Mouse (Mus musculus): ENCODE results near the gene Ppm1h. TPM values are rescaled to one million over a fixed set of nuclear protein-coding genes. Genes with fewer than 3 reads are reported as not detected.

Ppm1h gene
- polyA plus RNA-seq, 1 experiment from 2014 or later: 7.6 TPM

GRCm38 (mm10) chr10:122760469-122761307, 82.1 kb downstream of the Ppm1h start:
- Histone ChIP-seq H3K27me3 (no peaks in the 10 kb centered on the region), H3K4me1 (peaks cover 20% of the 10 kb centered on the region), H3K27ac (no peak overlapping the region), H3K9ac (no peak overlapping the region), H3K4me3 (no peak overlapping the region), H3K9me3 (no peaks in the 10 kb centered on the region), H3K36me3 (no peaks in the 10 kb centered on the region), H3K4me2 (no peak overlapping the region)
- WGBS: 63% methylated on average over 7 of the region's 7 CpGs
- ATAC-seq (ENCODE audit: borderline replicate concordance, extremely low read depth, low FRiP score, low TSS enrichment): no peak

GRCm38 (mm10) chr10:122762772-122763511, 84.4 kb downstream of the Ppm1h start:
- H3K4me1 ChIP-seq: peaks cover 21% of the 10 kb centered on the region
- H3K9ac ChIP-seq: no peak overlapping the region
- H3K27me3 ChIP-seq: no peaks in the 10 kb centered on the region
- H3K27ac ChIP-seq: peak overlapping the region; percentile 54
- no peak overlapping the region for H3K4me3 ChIP-seq
- no peaks in the 10 kb centered on the region for H3K36me3 ChIP-seq
- no peaks in the 10 kb centered on the region for H3K9me3 ChIP-seq
- 67% methylated on average over 6 of the region's 6 CpGs for WGBS
- ATAC-seq (ENCODE audit: borderline replicate concordance, extremely low read depth, low FRiP score, low TSS enrichment): peak; percentile 72
- H3K4me2 ChIP-seq: no peak overlapping the region

GRCm38 (mm10) chr10:122763596-122763995, 85.0 kb downstream of the Ppm1h start:
- Histone ChIP-seq H3K9ac (no peak overlapping the region), H3K4me1 (peaks cover 27% of the 10 kb centered on the region), H3K27ac (peak overlapping the region; percentile 54), H3K9me3 (no peaks in the 10 kb centered on the region), H3K36me3 (no peaks in the 10 kb centered on the region), H3K4me2 (no peak overlapping the region), H3K27me3 (no peaks in the 10 kb centered on the region), H3K4me3 (no peak overlapping the region)
- 77% methylated on average over 1 of the region's 1 CpGs for WGBS
- ATAC-seq (ENCODE audit: borderline replicate concordance, extremely low read depth, low FRiP score, low TSS enrichment): no peak

- Histone ChIP-seq H3K27ac (peak overlapping the region; percentile 1; the same call in 1 of the 2 replicates), H3K9me3 (no peaks in the 10 kb centered on the region)
- ATAC-seq (ENCODE audit: borderline replicate concordance, extremely low read depth, low FRiP score, low TSS enrichment): no peak
These were observed 86.1 kb downstream of the Ppm1h start for GRCm38 (mm10) chr10:122764653-122765052.

GRCm38 (mm10) chr10:122765521-122765920, 87.0 kb downstream of the Ppm1h start:
- no peak overlapping the region for H3K9ac ChIP-seq
- no peaks in the 10 kb centered on the region for H3K9me3 ChIP-seq
- H3K27me3 ChIP-seq: no peaks in the 10 kb centered on the region
- H3K4me1 ChIP-seq: peaks cover 25% of the 10 kb centered on the region
- 22% methylated on average over 4 of the region's 4 CpGs for WGBS
- no peak overlapping the region for H3K4me2 ChIP-seq
- no peak for ATAC-seq (ENCODE audit: borderline replicate concordance, extremely low read depth, low FRiP score, low TSS enrichment)
- no peak overlapping the region for H3K4me3 ChIP-seq
- no peaks in the 10 kb centered on the region for H3K36me3 ChIP-seq
- H3K27ac ChIP-seq: no peak overlapping the region

More at GRCm38 (mm10) chr10:122764653-122765052, 86.1 kb downstream of the Ppm1h start:
- Histone ChIP-seq H3K4me2 (no peak overlapping the region), H3K27me3 (no peaks in the 10 kb centered on the region), H3K9ac (no peak overlapping the region), H3K4me3 (no peak overlapping the region), H3K4me1 (peaks cover 27% of the 10 kb centered on the region), H3K36me3 (no peaks in the 10 kb centered on the region)
- 47% methylated on average over 7 of the region's 7 CpGs for WGBS

GRCm38 (mm10) chr10:122765992-122766391, 87.4 kb downstream of the Ppm1h start:
- H3K4me2 ChIP-seq: no peak overlapping the region
- H3K9me3 ChIP-seq: no peaks in the 10 kb centered on the region
- ATAC-seq (ENCODE audit: borderline replicate concordance, extremely low read depth, low FRiP score, low TSS enrichment): no peak
- H3K27me3 ChIP-seq: no peaks in the 10 kb centered on the region
- no peak overlapping the region for H3K9ac ChIP-seq
- WGBS: 22% methylated on average over 8 of the region's 8 CpGs
- H3K4me1 ChIP-seq: peaks cover 20% of the 10 kb centered on the region
- no peaks in the 10 kb centered on the region for H3K36me3 ChIP-seq
- H3K27ac ChIP-seq: 0 out of 2 replicates have a peak overlapping the region, but pooled peaks have one; percentile 19
- H3K4me3 ChIP-seq: no peak overlapping the region

- Histone ChIP-seq H3K4me2 (no peak overlapping the region), H3K4me1 (peaks cover 14% of the 10 kb centered on the region), H3K27me3 (no peaks in the 10 kb centered on the region), H3K27ac (no peak overlapping the region), H3K4me3 (no peak overlapping the region), H3K36me3 (no peaks in the 10 kb centered on the region), H3K9me3 (no peaks in the 10 kb centered on the region), H3K9ac (no peak overlapping the region)
- ATAC-seq (ENCODE audit: borderline replicate concordance, extremely low read depth, low FRiP score, low TSS enrichment): no peak
- WGBS: 49% methylated on average over 13 of the region's 13 CpGs
These were observed 89.8 kb downstream of the Ppm1h start for GRCm38 (mm10) chr10:122768204-122768892.

- no peaks in the 10 kb centered on the region for H3K9me3 ChIP-seq
- no peak overlapping the region for H3K4me3 ChIP-seq
- H3K4me2 ChIP-seq: no peak overlapping the region
- no peak overlapping the region for H3K27ac ChIP-seq
- H3K9ac ChIP-seq: no peak overlapping the region
- no peaks in the 10 kb centered on the region for H3K36me3 ChIP-seq
- H3K27me3 ChIP-seq: no peaks in the 10 kb centered on the region
- WGBS: 47% methylated on average over 6 of the region's 6 CpGs
- ATAC-seq (ENCODE audit: borderline replicate concordance, extremely low read depth, low FRiP score, low TSS enrichment): no peak
- peaks cover 14% of the 10 kb centered on the region for H3K4me1 ChIP-seq
These were observed 90.4 kb downstream of the Ppm1h start for GRCm38 (mm10) chr10:122768893-122769341.

GRCm38 (mm10) chr10:122770337-122770736, 91.8 kb downstream of the Ppm1h start:
- H3K27ac ChIP-seq: no peak overlapping the region
- H3K36me3 ChIP-seq: no peaks in the 10 kb centered on the region
- peaks cover 11% of the 10 kb centered on the region for H3K4me1 ChIP-seq
- H3K27me3 ChIP-seq: no peaks in the 10 kb centered on the region
- no peak for ATAC-seq (ENCODE audit: borderline replicate concordance, extremely low read depth, low FRiP score, low TSS enrichment)
- no peak overlapping the region for H3K4me3 ChIP-seq
- no peaks in the 10 kb centered on the region for H3K9me3 ChIP-seq
- WGBS: 39% methylated on average over 7 of the region's 7 CpGs
- no peak overlapping the region for H3K4me2 ChIP-seq
- H3K9ac ChIP-seq: no peak overlapping the region

- H3K4me3 ChIP-seq: no peak overlapping the region
- H3K4me1 ChIP-seq: peaks cover 9% of the 10 kb centered on the region
- no peak for ATAC-seq (ENCODE audit: borderline replicate concordance, extremely low read depth, low FRiP score, low TSS enrichment)
- H3K9ac ChIP-seq: no peak overlapping the region
- H3K4me2 ChIP-seq: no peak overlapping the region
- H3K9me3 ChIP-seq: no peaks in the 10 kb centered on the region
- no peaks in the 10 kb centered on the region for H3K36me3 ChIP-seq
- H3K27me3 ChIP-seq: no peaks in the 10 kb centered on the region
- H3K27ac ChIP-seq: no peak overlapping the region
- 49% methylated on average over 5 of the region's 5 CpGs for WGBS
These were observed 92.4 kb downstream of the Ppm1h start for GRCm38 (mm10) chr10:122770987-122771386.

- 86% methylated on average over 7 of the region's 7 CpGs for WGBS
These were observed 95.6 kb downstream of the Ppm1h start for GRCm38 (mm10) chr10:122774169-122774568.

More at GRCm38 (mm10) chr10:122774169-122774568, 95.6 kb downstream of the Ppm1h start:
- Histone ChIP-seq H3K4me3 (no peak overlapping the region), H3K9ac (no peak overlapping the region), H3K27me3 (no peaks in the 10 kb centered on the region), H3K4me1 (no peaks in the 10 kb centered on the region), H3K36me3 (no peaks in the 10 kb centered on the region), H3K4me2 (no peak overlapping the region), H3K9me3 (no peaks in the 10 kb centered on the region), H3K27ac (no peak overlapping the region)
- no peak for ATAC-seq (ENCODE audit: borderline replicate concordance, extremely low read depth, low FRiP score, low TSS enrichment)

Measured in lung, embryonic 15.5 days (tissue).